Mouse (Mus musculus) MEL (cell line): ENCODE measurements around the gene Oxt. TPM values are rescaled to one million over a fixed set of nuclear protein-coding genes. Genes with fewer than 3 reads are reported as not detected.

ENCODE experiments used
- DNase-seq: peaks from one replicate; pipeline ENCODE4 v3.0.0; 2011; ENCODE audit warnings: low read depth, low spot score
- H3K27ac ChIP-seq: 2 replicates; pipeline ENCODE4 v1.5.1; 2012; ENCODE audit warnings: low read depth, mild to moderate bottlenecking, control low read depth, low read length, moderate library complexity; ENCODE audit not compliant: control insufficient read depth
- H3K27me3 ChIP-seq, 2 experiments: fragments of 150-350 bp in 1 of 2; sonication (generic) in 1 of 2; 2 replicates each; pipeline ENCODE4 v1.6.1; 2012; ENCODE audit warnings: low read length in 2 of 2, mild to moderate bottlenecking in 2 of 2, improper control_type of control experiment in 1 of 2, moderate library complexity in 1 of 2; ENCODE audit not compliant: insufficient read depth in 2 of 2, control insufficient read depth in 1 of 2
- H3K36me3 ChIP-seq, 2 experiments: 2 replicates each; pipeline ENCODE4 v1.6.1; 2012 to 2014; ENCODE audit warnings: low read length in 2 of 2, improper control_type of control experiment in 1 of 2, inconsistent platforms in 1 of 2, mild to moderate bottlenecking in 1 of 2; ENCODE audit not compliant: insufficient read depth in 2 of 2, control insufficient read depth in 1 of 2
- H3K4me1 ChIP-seq, 2 experiments: fragments of 150-350 bp in 1 of 2; sonication (generic) in 1 of 2; 2 replicates each; pipeline ENCODE4 v1.6.1; 2012; ENCODE audit warnings: low read length in 2 of 2, improper control_type of control experiment in 1 of 2, mild to moderate bottlenecking in 1 of 2; ENCODE audit not compliant: insufficient read depth in 2 of 2, control insufficient read depth in 1 of 2
- H3K4me3 ChIP-seq, 2 experiments: fragments of 150-350 bp in 1 of 2; sonication (generic) in 1 of 2; 2 replicates each; pipeline ENCODE4 v1.5.1; 2012; ENCODE audit warnings: low read depth in 2 of 2, low read length in 2 of 2, mild to moderate bottlenecking in 2 of 2, moderate library complexity in 2 of 2, control low read depth in 1 of 2, improper control_type of control experiment in 1 of 2; ENCODE audit not compliant: control insufficient read depth in 1 of 2, insufficient read depth in 1 of 2
- H3K79me2 ChIP-seq: 2 replicates; pipeline ENCODE4 v1.6.1; 2012; ENCODE audit warnings: mild to moderate bottlenecking, low read length, moderate library complexity; ENCODE audit not compliant: control insufficient read depth, poor library complexity, insufficient read depth
- H3K9ac ChIP-seq: 2 replicates; pipeline ENCODE4 v1.6.1; 2012; ENCODE audit warnings: low read depth, mild to moderate bottlenecking, control low read depth, low read length, moderate library complexity; ENCODE audit not compliant: control insufficient read depth, poor library complexity, severe bottlenecking
- H3K9me3 ChIP-seq: fragments of 150-350 bp; sonication (generic); replicated peaks from 2 replicates; pipeline ENCODE4 v1.6.1; 2012; ENCODE audit warnings: mild to moderate bottlenecking, low read length, improper control_type of control experiment, moderate library complexity; ENCODE audit not compliant: insufficient read depth
- BHLHE40 ChIP-seq: IDR thresholded peaks from 2 replicates; pipeline ENCODE4 v1.6.1; 2012; ENCODE audit warnings: low read depth, mild to moderate bottlenecking, inconsistent platforms, low read length, improper control_type of control experiment, borderline replicate concordance
- CHD1 ChIP-seq: IDR thresholded peaks from 2 replicates; pipeline ENCODE4 v1.6.1; 2012; ENCODE audit warnings: low read depth, mild to moderate bottlenecking, inconsistent platforms, low read length, improper control_type of control experiment
- CHD2 ChIP-seq: IDR thresholded peaks from 2 replicates; pipeline ENCODE4 v1.6.1; 2011; ENCODE audit warnings: low read length, improper control_type of control experiment
- CTCF ChIP-seq, 3 experiments: IDR thresholded peaks in 2 of 3; conservative IDR thresholded peaks in 1 of 3; 2 replicates each; pipeline ENCODE4 v1.5.1; 2011 to 2012; ENCODE audit warnings: low read length in 3 of 3, low read depth in 2 of 3, mild to moderate bottlenecking in 2 of 3, improper control_type of control experiment in 1 of 3, inconsistent platforms in 1 of 3, mixed read lengths in 1 of 3, moderate library complexity in 1 of 3; ENCODE audit not compliant: control insufficient read depth in 1 of 3, insufficient read depth in 1 of 3, poor library complexity in 1 of 3, severe bottlenecking in 1 of 3
- E2F4 ChIP-seq: IDR thresholded peaks from 2 replicates; pipeline ENCODE4 v1.6.1; 2011; ENCODE audit warnings: low read depth, low read length, improper control_type of control experiment, borderline replicate concordance
- ETS1 ChIP-seq: IDR thresholded peaks from 2 replicates; pipeline ENCODE4 v1.6.1; 2012; ENCODE audit warnings: low read depth, mild to moderate bottlenecking, inconsistent platforms, low read length, improper control_type of control experiment, moderate library complexity
- GABPA ChIP-seq: IDR thresholded peaks from 2 replicates; pipeline ENCODE4 v1.6.1; 2012; ENCODE audit warnings: low read depth, mild to moderate bottlenecking, inconsistent platforms, low read length, improper control_type of control experiment, moderate library complexity
- GATA1 ChIP-seq: IDR thresholded peaks from 2 replicates; pipeline ENCODE4 v1.6.1; 2011; ENCODE audit warnings: low read depth, low read length, improper control_type of control experiment
- HCFC1 ChIP-seq: IDR thresholded peaks from 2 replicates; pipeline ENCODE4 v1.6.1; 2012; ENCODE audit warnings: low read depth, mild to moderate bottlenecking, inconsistent platforms, low read length, improper control_type of control experiment, moderate library complexity
- JUND ChIP-seq: IDR thresholded peaks from 2 replicates; pipeline ENCODE4 v1.6.1; 2011; ENCODE audit warnings: low read depth, mild to moderate bottlenecking, improper control_type of control experiment, low read length
- MAFK ChIP-seq: IDR thresholded peaks from 2 replicates; pipeline ENCODE4 v1.6.1; 2011; ENCODE audit warnings: low read depth, mild to moderate bottlenecking, low read length, improper control_type of control experiment, borderline replicate concordance
- MAX ChIP-seq: IDR thresholded peaks from 2 replicates; pipeline ENCODE4 v1.6.1; 2011; ENCODE audit warnings: low read length, improper control_type of control experiment
- MAZ ChIP-seq: IDR thresholded peaks from 2 replicates; pipeline ENCODE4 v1.6.1; 2012; ENCODE audit warnings: low read depth, mild to moderate bottlenecking, inconsistent platforms, low read length, improper control_type of control experiment
- MXI1 ChIP-seq: IDR thresholded peaks from 2 replicates; pipeline ENCODE4 v1.6.1; 2011; ENCODE audit warnings: mild to moderate bottlenecking, low read depth, low read length, improper control_type of control experiment
- NELFE ChIP-seq: IDR thresholded peaks from 2 replicates; pipeline ENCODE4 v1.6.1; 2011; ENCODE audit warnings: low read depth, low read length, improper control_type of control experiment
- POLR2A ChIP-seq, 2 experiments: IDR thresholded peaks; 2 replicates each; pipeline ENCODE4 v1.6.1; 2011 to 2012; ENCODE audit warnings: low read length in 2 of 2, mild to moderate bottlenecking in 2 of 2, control low read depth in 1 of 2, improper control_type of control experiment in 1 of 2, low read depth in 1 of 2, moderate library complexity in 1 of 2; ENCODE audit not compliant: control insufficient read depth in 1 of 2, insufficient read depth in 1 of 2, poor library complexity in 1 of 2
- POLR2AphosphoS2 ChIP-seq: IDR thresholded peaks from 2 replicates; pipeline ENCODE4 v1.6.1; 2011; ENCODE audit warnings: low read length, improper control_type of control experiment
- POLR2AphosphoS5 ChIP-seq: IDR thresholded peaks from 2 replicates; pipeline ENCODE4 v1.6.1; 2012; ENCODE audit warnings: low read depth, borderline replicate concordance, mild to moderate bottlenecking, inconsistent platforms, low read length, moderate library complexity, mixed read lengths
- RAD21 ChIP-seq: IDR thresholded peaks from 2 replicates; pipeline ENCODE4 v1.6.1; 2011; ENCODE audit warnings: mild to moderate bottlenecking, low read depth, low read length, improper control_type of control experiment
- RCOR1 ChIP-seq: IDR thresholded peaks from 2 replicates; pipeline ENCODE4 v1.6.1; 2012; ENCODE audit warnings: low read depth, mild to moderate bottlenecking, inconsistent platforms, low read length, improper control_type of control experiment
- UBTF ChIP-seq: IDR thresholded peaks from 2 replicates; pipeline ENCODE4 v1.6.1; 2012; ENCODE audit warnings: low read depth, mild to moderate bottlenecking, inconsistent platforms, low read length, improper control_type of control experiment, moderate library complexity, borderline replicate concordance; ENCODE audit not compliant: insufficient read depth
- USF1 ChIP-seq: IDR thresholded peaks from 2 replicates; pipeline ENCODE4 v1.6.1; 2014; ENCODE audit warnings: low read depth, mild to moderate bottlenecking, inconsistent platforms, low read length, improper control_type of control experiment, moderate library complexity
- ZC3H11A ChIP-seq: IDR thresholded peaks from 2 replicates; pipeline ENCODE4 v1.6.1; 2012; ENCODE audit warnings: low read depth, mild to moderate bottlenecking, inconsistent platforms, low read length, improper control_type of control experiment
- ZKSCAN1 ChIP-seq: IDR thresholded peaks from 2 replicates; pipeline ENCODE4 v1.6.1; 2012; ENCODE audit warnings: low read depth, mild to moderate bottlenecking, inconsistent platforms, low read length, improper control_type of control experiment, moderate library complexity
- ZMIZ1 ChIP-seq: IDR thresholded peaks from 2 replicates; pipeline ENCODE4 v1.6.1; 2012; ENCODE audit warnings: low read depth, mild to moderate bottlenecking, inconsistent platforms, low read length, improper control_type of control experiment, moderate library complexity
- ZNF384 ChIP-seq: IDR thresholded peaks from 2 replicates; pipeline ENCODE4 v1.6.1; 2012; ENCODE audit warnings: low read depth, mild to moderate bottlenecking, inconsistent platforms, low read length, improper control_type of control experiment
- polyA plus RNA-seq, 2 experiments: library from polyadenylated mRNA; stranded (reverse) in 1 of 2; unstranded in 1 of 2; fragments of >175 nt in 1 of 2; fragments of >200 nt in 1 of 2; gene quantifications; 2 replicates each; pipeline versions ENCODE4 v1.2.1 to v1.2.4; 2012; ENCODE audit warnings: low replicate concordance in 2 of 2, low read depth in 1 of 2; ENCODE audit not compliant: insufficient read length in 2 of 2, insufficient read depth in 1 of 2, missing spikeins in 1 of 2
- total RNA-seq: library from RNA; depleted of rRNA; stranded (reverse); fragments of 300-350 nt; gene quantifications from 2 replicates; pipeline ENCODE4 v1.2.3, GENCODE M21; 2012

The Oxt gene
- total and polyA plus RNA-seq, 3 experiments, result 0.14 TPM; not detected in 2

DNA sequence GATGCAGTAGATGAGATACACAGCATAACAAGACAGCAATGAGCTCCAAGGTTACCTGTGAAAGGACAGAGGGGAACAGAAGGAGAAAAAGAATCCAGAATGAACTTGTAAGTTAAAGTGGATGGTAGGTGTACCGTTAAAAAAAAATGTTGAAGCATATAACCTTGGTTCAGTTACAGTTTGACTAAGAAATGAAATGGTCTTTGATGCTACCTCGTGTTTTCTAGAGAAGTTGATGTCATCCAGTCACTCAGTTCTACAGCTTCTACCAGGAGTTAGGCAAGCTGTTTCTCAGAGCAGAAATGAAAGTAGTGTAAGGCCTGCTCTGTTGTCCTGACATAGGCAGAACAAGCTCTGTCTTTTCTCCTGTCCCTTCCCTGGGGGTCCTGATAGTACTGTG lies 46.7 kb upstream of the Oxt start:
- DNase-seq, result no peak
- Histone ChIP-seq H3K4me3 (no peak overlapping the region), H3K4me1 (no peaks in the 10 kb centered on the region), H3K79me2 (no peaks in the 10 kb centered on the region), H3K9ac (no peak overlapping the region), H3K9me3 (no peaks in the 10 kb centered on the region), H3K27ac (no peak overlapping the region), H3K27me3 (no peaks in the 10 kb centered on the region), H3K36me3 (peaks cover 0 to 2% of the 10 kb centered on the region in 2 experiments; a peak in 2 of 4 replicates)
- no peak for TF ChIP-seq USF1

DNA sequence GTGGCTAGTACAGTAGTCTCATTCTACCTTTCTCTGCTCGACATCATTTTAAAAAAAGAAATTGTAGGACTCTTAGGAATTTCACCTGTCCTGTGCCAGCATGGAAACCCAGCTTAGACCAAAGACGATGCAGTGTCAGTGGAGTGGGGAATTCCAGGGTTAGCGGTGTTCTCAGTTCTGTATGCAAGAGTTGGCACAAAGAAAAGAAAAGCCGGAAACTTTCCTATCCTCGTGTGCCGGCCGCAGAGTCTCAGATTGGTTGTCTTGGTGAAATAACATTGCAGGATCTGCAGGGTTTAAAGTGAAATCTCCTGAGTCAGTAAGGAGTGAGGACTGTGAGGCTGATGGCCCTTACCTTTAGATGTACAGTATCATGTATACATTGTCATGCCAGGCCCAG lies 46.0 kb upstream of the Oxt start:
- H3K36me3 ChIP-seq, result peaks cover 0 to 2% of the 10 kb centered on the region in 2 experiments; a peak in 2 of 4 replicates
- no peak for TF ChIP-seq E2F4
- no peak for TF ChIP-seq POLR2AphosphoS5
- no peak for TF ChIP-seq NELFE
- TF ChIP-seq ZNF384, result no peak
- TF ChIP-seq USF1, result no peak
- no peak for TF ChIP-seq CHD1
- no peak for TF ChIP-seq RCOR1
- TF ChIP-seq ZC3H11A, result no peak
- TF ChIP-seq CTCF (IDR thresholded peaks at IDR 0.05 in 2 of 3, conservative IDR thresholded peaks at IDR 0.05 in 1 of 3; ENCODE audit: control insufficient read depth in 1 of 3, insufficient read depth in 1 of 3, low read depth in 2 of 3, low read length in 3 of 3, poor library complexity in 1 of 3, severe bottlenecking in 1 of 3), result no peak
- no peak for TF ChIP-seq JUND
- TF ChIP-seq MAX, result no peak
- TF ChIP-seq BHLHE40, result no peak
- TF ChIP-seq ETS1, result no peak
- no peak for TF ChIP-seq ZKSCAN1
- TF ChIP-seq, all 39 proteins: peak for 0

GRCm38 (mm10) chr2:130532201-130532600 lies 43.8 kb upstream of the Oxt start:
- H3K4me1 ChIP-seq, result no peaks in the 10 kb centered on the region
- H3K36me3 ChIP-seq, result peaks cover 0 to 2% of the 10 kb centered on the region in 2 experiments; a peak in 2 of 4 replicates
- no peaks in the 10 kb centered on the region for H3K27me3 ChIP-seq
- H3K9me3 ChIP-seq, result no peaks in the 10 kb centered on the region
- H3K9ac ChIP-seq, result no peak overlapping the region
- DNase-seq, result no peak
- H3K4me3 ChIP-seq, result no peak overlapping the region
- H3K79me2 ChIP-seq, result no peaks in the 10 kb centered on the region
- no peak overlapping the region for H3K27ac ChIP-seq
- no peak for TF ChIP-seq RAD21
- TF ChIP-seq ETS1, result no peak
- no peak for TF ChIP-seq MXI1
- TF ChIP-seq E2F4, result no peak
- TF ChIP-seq UBTF, result no peak
- TF ChIP-seq HCFC1, result no peak
- no peak for TF ChIP-seq GABPA
- TF ChIP-seq ZNF384, result no peak
- no peak for TF ChIP-seq POLR2A (IDR thresholded peaks at IDR 0.05; ENCODE audit: control insufficient read depth in 1 of 2, insufficient read depth in 1 of 2, low read depth in 1 of 2, low read length in 2 of 2, poor library complexity in 1 of 2)
- TF ChIP-seq MAX, result no peak
- TF ChIP-seq POLR2AphosphoS5, result no peak
- no peak for TF ChIP-seq NELFE
- TF ChIP-seq GATA1, result no peak
- TF ChIP-seq POLR2AphosphoS2, result no peak
- no peak for TF ChIP-seq ZMIZ1
- TF ChIP-seq MAFK, result no peak
- TF ChIP-seq MAZ, result no peak
- TF ChIP-seq CTCF (IDR thresholded peaks at IDR 0.05 in 2 of 3, conservative IDR thresholded peaks at IDR 0.05 in 1 of 3; ENCODE audit: control insufficient read depth in 1 of 3, insufficient read depth in 1 of 3, low read depth in 2 of 3, low read length in 3 of 3, poor library complexity in 1 of 3, severe bottlenecking in 1 of 3), result no peak
- no peak for TF ChIP-seq CHD2

More for the DNA sequence above, 46.0 kb upstream of the Oxt start:
- no peak for DNase-seq
- Histone ChIP-seq H3K79me2 (no peaks in the 10 kb centered on the region), H3K9ac (no peak overlapping the region), H3K27ac (no peak overlapping the region), H3K9me3 (no peaks in the 10 kb centered on the region), H3K4me1 (no peaks in the 10 kb centered on the region), H3K4me3 (no peak overlapping the region), H3K27me3 (no peaks in the 10 kb centered on the region)
